Mouse (Mus musculus): Measurements from ENCODE around the gene Vamp5. TPM values are rescaled to one million over a fixed set of nuclear protein-coding genes. Genes with fewer than 3 reads are reported as not detected.

Gene Vamp5
- total and polyA plus RNA-seq, 3 experiments, result 0.50 to 2.5 (median 0.90) TPM

- dilution Hi-C loops (cut with MboI; ENCODE audit: extremely low pct_ligation_motif_present, extremely low pct_unique_long_range_greater_than_20kb, low sequenced_read_pairs) (no loop called here), in situ Hi-C loops (cut with MboI; ENCODE audit: low pct_ligation_motif_present, low pct_unique_long_range_greater_than_20kb, low sequenced_read_pairs) (no loop called here)
- H3K79me2 ChIP-seq (replicated peaks; ENCODE audit: control insufficient read depth, extremely low read depth, insufficient read depth, poor library complexity, severe bottlenecking), result no peaks in the 10 kb centered on the region
- H3K36me3 ChIP-seq (replicated peaks in 1 of 2; ENCODE audit: control insufficient read depth in 1 of 2, insufficient read depth in 1 of 2, low read length in 1 of 2), result peaks cover 0 to 2% of the 10 kb centered on the region in 2 experiments
- H3K4me2 ChIP-seq (ENCODE audit: insufficient read depth, low read depth, poor library complexity, severe bottlenecking), result no peak overlapping the region
- no peak overlapping the region for H3K4me3 ChIP-seq (replicated peaks in 1 of 3; ENCODE audit: low read depth in 2 of 3, low read length in 2 of 3, poor library complexity in 1 of 3)
- H3K9me3 ChIP-seq (replicated peaks; ENCODE audit: low read length), result no peaks in the 10 kb centered on the region
- DNase-seq (ENCODE audit: extremely low read depth), result no peak
- no peak overlapping the region for H3K9ac ChIP-seq (ENCODE audit: insufficient read depth, low read depth)
- no peak for TF ChIP-seq JUN (IDR thresholded peaks at IDR 0.05; ENCODE audit: insufficient read depth, low read depth, low read length)
- 0 out of 2 replicates have a peak, but pooled peaks have one; percentile 7 for TF ChIP-seq BHLHE40 (IDR thresholded peaks at IDR 0.05; ENCODE audit: low read depth, low read length)
- no peak overlapping the region for H3K27ac ChIP-seq (ENCODE audit: insufficient read depth, low read depth)
- peaks cover 10% of the 10 kb centered on the region for H3K27me3 ChIP-seq (replicated peaks)
- H3K4me1 ChIP-seq (ENCODE audit: control insufficient read depth in 1 of 2, insufficient read depth in 2 of 2), result peaks cover 2 to 21% of the 10 kb centered on the region in 2 experiments; a peak in 3 of 4 replicates
These were observed 1.6 kb downstream of the Vamp5 start for GRCm38 (mm10) chr6:72378510-72379234.

GRCm38 (mm10) chr6:72374820-72375563 is 5.3 kb downstream of the Vamp5 start:
- Histone ChIP-seq H3K4me2 (ENCODE audit: insufficient read depth, low read depth, poor library complexity, severe bottlenecking) (peak overlapping the region; percentile 30; the same call in 1 of the 2 replicates), H3K27ac (ENCODE audit: insufficient read depth, low read depth) (no peak overlapping the region), H3K36me3 (replicated peaks in 1 of 2; ENCODE audit: control insufficient read depth in 1 of 2, insufficient read depth in 1 of 2, low read length in 1 of 2) (no peaks in the 10 kb centered on the region), H3K9ac (ENCODE audit: insufficient read depth, low read depth) (no peak overlapping the region), H3K79me2 (replicated peaks; ENCODE audit: control insufficient read depth, extremely low read depth, insufficient read depth, poor library complexity, severe bottlenecking) (no peaks in the 10 kb centered on the region), H3K4me1 (ENCODE audit: control insufficient read depth in 1 of 2, insufficient read depth in 2 of 2) (peaks cover 2 to 19% of the 10 kb centered on the region in 2 experiments; a peak in 3 of 4 replicates), H3K27me3 (replicated peaks) (peaks cover 11% of the 10 kb centered on the region), H3K4me3 (replicated peaks in 1 of 3; ENCODE audit: low read depth in 2 of 3, low read length in 2 of 3, poor library complexity in 1 of 3) (no peak overlapping the region), H3K9me3 (replicated peaks; ENCODE audit: low read length) (no peaks in the 10 kb centered on the region)
- in situ Hi-C loops (cut with MboI; ENCODE audit: low pct_ligation_motif_present, low pct_unique_long_range_greater_than_20kb, low sequenced_read_pairs), result no loop called here
- dilution Hi-C loops (cut with MboI; ENCODE audit: extremely low pct_ligation_motif_present, extremely low pct_unique_long_range_greater_than_20kb, low sequenced_read_pairs), result no loop called here
- peak; percentile 43 for DNase-seq (ENCODE audit: extremely low read depth)
- TF ChIP-seq USF1 (IDR thresholded peaks at IDR 0.05; ENCODE audit: low read depth, low read length), result no peak
- peak; percentile 77 for TF ChIP-seq EP300 (IDR thresholded peaks at IDR 0.05; ENCODE audit: low read length)
- peak; percentile 49; the same call in 1 of the 2 replicates for TF ChIP-seq IRF4 (IDR thresholded peaks at IDR 0.05; ENCODE audit: low read depth, low read length)
- TF ChIP-seq CHD2 (IDR thresholded peaks at IDR 0.05; ENCODE audit: low read length), result no peak
- TF ChIP-seq MAFK (IDR thresholded peaks at IDR 0.05; ENCODE audit: insufficient replicate concordance, low read length), result no peak
- TF ChIP-seq MEF2A (IDR thresholded peaks at IDR 0.05; ENCODE audit: borderline replicate concordance, low read depth, low read length), result no peak
- no peak for TF ChIP-seq ZMIZ1 (IDR thresholded peaks at IDR 0.05; ENCODE audit: low read depth, low read length)
- TF ChIP-seq JUN (IDR thresholded peaks at IDR 0.05; ENCODE audit: insufficient read depth, low read depth, low read length), result no peak
- TF ChIP-seq RAD21 (IDR thresholded peaks at IDR 0.05; ENCODE audit: low read depth, low read length), result no peak
- TF ChIP-seq ZKSCAN1 (IDR thresholded peaks at IDR 0.05; ENCODE audit: borderline replicate concordance, low read depth, low read length), result no peak
- TF ChIP-seq ZNF384 (IDR thresholded peaks at IDR 0.05; ENCODE audit: low read depth, low read length), result no peak
- no peak for TF ChIP-seq NRF1 (IDR thresholded peaks at IDR 0.05; ENCODE audit: low read depth, low read length)
- TF ChIP-seq TBP (conservative IDR thresholded peaks at IDR 0.05; ENCODE audit: low read depth, low read length), result no peak
- no peak for TF ChIP-seq ELF1 (IDR thresholded peaks at IDR 0.05; ENCODE audit: low read depth, low read length)
- TF ChIP-seq ZC3H11A (IDR thresholded peaks at IDR 0.05; ENCODE audit: low read depth, low read length), result no peak
- no peak for TF ChIP-seq KAT2A (IDR thresholded peaks at IDR 0.05; ENCODE audit: insufficient replicate concordance, low read length)
- TF ChIP-seq HCFC1 (IDR thresholded peaks at IDR 0.05; ENCODE audit: low read depth, low read length), result no peak
- TF ChIP-seq CTCF (conservative IDR thresholded peaks at IDR 0.05 in 1 of 2, IDR thresholded peaks at IDR 0.05 in 1 of 2; ENCODE audit: low read depth in 2 of 2, low read length in 2 of 2), result no peak
- no peak for TF ChIP-seq MAZ (IDR thresholded peaks at IDR 0.05; ENCODE audit: low read depth, low read length)
- TF ChIP-seq POLR2A (IDR thresholded peaks at IDR 0.05; ENCODE audit: low read depth, low read length), result no peak
- TF ChIP-seq GABPA (IDR thresholded peaks at IDR 0.05; ENCODE audit: insufficient replicate concordance, low read depth, low read length), result no peak
- no peak for TF ChIP-seq SMC3 (IDR thresholded peaks at IDR 0.05; ENCODE audit: low read depth, low read length)
- TF ChIP-seq CHD1 (IDR thresholded peaks at IDR 0.05; ENCODE audit: low read depth, low read length), result no peak
- no peak for TF ChIP-seq PAX5 (IDR thresholded peaks at IDR 0.05; ENCODE audit: low read length)
- TF ChIP-seq MXI1 (IDR thresholded peaks at IDR 0.05; ENCODE audit: low read depth, low read length), result no peak
- no peak for TF ChIP-seq POLR2AphosphoS2 (IDR thresholded peaks at IDR 0.05; ENCODE audit: low read depth, low read length)
- TF ChIP-seq BHLHE40 (IDR thresholded peaks at IDR 0.05; ENCODE audit: low read depth, low read length), result 0 out of 2 replicates have a peak, but pooled peaks have one; percentile 14
- 0 out of 2 replicates have a peak, but pooled peaks have one; percentile 9 for TF ChIP-seq ETS1 (conservative IDR thresholded peaks at IDR 0.05; ENCODE audit: low read depth, low read length)
- no peak for TF ChIP-seq UBTF (IDR thresholded peaks at IDR 0.05; ENCODE audit: low read depth, low read length)
- TF ChIP-seq JUND (conservative IDR thresholded peaks at IDR 0.05; ENCODE audit: low read depth, low read length), result no peak
